Mouse (Mus musculus) stomach, postnatal 0 days (tissue): ENCODE measurements around the gene Hist3h2ba.

Experiments used
- CTCF ChIP-seq: IDR thresholded peaks from 2 replicates; pipeline ENCODE4 v1.5.1; 2016; ENCODE audit warnings: antibody characterized with exemption, low read depth, mild to moderate bottlenecking, moderate library complexity
- EP300 ChIP-seq: optimal IDR thresholded peaks from 2 replicates; pipeline ENCODE3; 2016; ENCODE audit warnings: antibody characterized with exemption

DNA sequence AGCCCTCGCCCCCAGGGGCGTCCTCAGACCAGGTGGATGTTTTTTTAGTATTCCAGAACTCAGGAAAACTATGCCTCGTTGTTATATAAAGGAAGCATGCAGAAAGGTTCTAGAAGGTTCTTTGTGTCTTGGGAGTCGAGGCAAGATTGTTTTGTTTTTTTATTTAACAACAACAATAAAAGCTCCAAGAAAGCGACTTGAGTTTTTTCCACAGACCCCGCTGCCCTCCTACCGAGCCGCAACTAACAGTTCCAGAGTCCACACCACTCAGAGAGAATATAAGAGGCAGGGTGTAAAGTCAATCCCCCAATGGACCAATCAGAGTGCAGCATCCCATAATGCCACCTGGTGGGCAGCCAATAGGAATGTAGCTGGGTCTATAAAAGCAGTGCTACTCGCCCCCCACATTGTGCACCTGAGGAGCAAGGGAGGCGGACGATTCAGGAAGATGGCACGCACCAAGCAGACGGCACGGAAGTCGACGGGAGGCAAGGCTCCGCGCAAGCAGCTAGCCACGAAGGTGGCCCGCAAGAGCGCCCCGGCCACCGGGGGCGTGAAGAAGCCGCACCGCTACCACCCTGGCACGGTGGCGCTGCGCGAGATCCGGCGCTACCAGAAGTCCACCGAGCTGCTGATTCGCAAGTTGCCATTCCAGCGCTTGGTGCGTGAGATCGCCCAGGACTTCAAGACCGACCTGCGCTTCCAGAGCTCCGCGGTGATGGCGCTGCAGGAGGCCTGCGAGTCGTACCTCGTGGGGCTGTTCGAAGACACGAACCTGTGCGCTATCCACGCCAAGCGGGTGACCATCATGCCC is 12.9 kb downstream of the Hist3h2ba start:
- TF ChIP-seq CTCF, result no peak
- TF ChIP-seq EP300, result no peak
